Mouse (Mus musculus) heart, embryonic 13.5 days (tissue): ENCODE data around the gene Hpd. TPM values are rescaled to one million over a fixed set of nuclear protein-coding genes. Genes with fewer than 3 reads are reported as not detected.

Source experiments
- ATAC-seq: fragments of 200-750 bp; cut with Nextera tagmentation; 2 replicates; pipeline ENCODE4 v1.8.0; 2017; ENCODE audit warnings: moderate TSS enrichment; ENCODE audit not compliant: insufficient number of reproducible peaks, low FRiP score, low TSS enrichment; ENCODE audit errors: extremely low read depth
- H3K27ac ChIP-seq: fragments of 300-500 bp; sonication (generic); replicated peaks from 2 replicates; pipeline ENCODE4 v1.5.1; 2015; ENCODE audit warnings: moderate library complexity, mild to moderate bottlenecking, inconsistent platforms
- H3K27me3 ChIP-seq: fragments of 300-500 bp; sonication (generic); replicated peaks from 2 replicates; pipeline ENCODE4 v1.6.1; 2015; ENCODE audit warnings: mild to moderate bottlenecking, inconsistent platforms
- H3K36me3 ChIP-seq: fragments of 300-500 bp; sonication (generic); 2 replicates; pipeline ENCODE4 v1.6.1; 2015; ENCODE audit warnings: mild to moderate bottlenecking, inconsistent platforms
- H3K4me1 ChIP-seq: fragments of 300-500 bp; sonication (generic); 2 replicates; pipeline ENCODE4 v1.6.1; 2015; ENCODE audit warnings: inconsistent platforms
- H3K4me2 ChIP-seq: fragments of 300-500 bp; sonication (generic); 2 replicates; pipeline ENCODE4 v1.6.1; 2015; ENCODE audit warnings: inconsistent platforms, mild to moderate bottlenecking, moderate library complexity
- H3K4me3 ChIP-seq: fragments of 300-500 bp; sonication (generic); 2 replicates; pipeline ENCODE4 v1.5.1; 2015; ENCODE audit warnings: moderate library complexity, mild to moderate bottlenecking, inconsistent platforms
- H3K9ac ChIP-seq: fragments of 300-500 bp; sonication (generic); 2 replicates; pipeline ENCODE4 v1.6.1; 2015; ENCODE audit warnings: inconsistent platforms, mild to moderate bottlenecking, moderate library complexity
- H3K9me3 ChIP-seq: fragments of 300-500 bp; sonication (generic); 2 replicates; pipeline ENCODE4 v1.6.1; 2016; ENCODE audit warnings: inconsistent platforms
- WGBS: fragments of 180-500 bp; shearing (Covaris S2); methylation state at CpG from one replicate; pipeline ENCODE4 v1.1.7; 2015; ENCODE audit warnings: mixed read lengths; 5-methylcytosine and 5-hydroxymethylcytosine counted together
- polyA plus RNA-seq: library from polyadenylated mRNA; unstranded; fragments of >200 nt; fragmentation: Nextera tagmentation; extraction: Ambion mirVana; gene quantifications from 2 replicates; pipeline ENCODE4 v1.2.1, GENCODE M21; 2015

The Hpd gene
- polyA plus RNA-seq, 1 experiment from 2014 or later: 0.37 TPM

GRCm38 (mm10) chr5:123185966-123186365, 3.4 kb upstream of the Hpd start:
- no peak for ATAC-seq
- H3K4me1 ChIP-seq: peaks cover 9% of the 10 kb centered on the region
- H3K27ac ChIP-seq: no peak overlapping the region
- 0 out of 2 replicates have a peak, but pooled peaks cover 2% of the 10 kb centered on the region for H3K9me3 ChIP-seq
- H3K27me3 ChIP-seq: 0 out of 2 replicates have a peak, but pooled peaks cover 4% of the 10 kb centered on the region
- WGBS: 45% methylated on average over 6 of the region's 6 CpGs
- H3K9ac ChIP-seq: no peak overlapping the region
- no peaks in the 10 kb centered on the region for H3K36me3 ChIP-seq
- no peak overlapping the region for H3K4me3 ChIP-seq
- H3K4me2 ChIP-seq: no peak overlapping the region

- Histone ChIP-seq H3K9me3 (no peaks in the 10 kb centered on the region), H3K27me3 (0 out of 2 replicates have a peak, but pooled peaks cover 4% of the 10 kb centered on the region), H3K36me3 (no peaks in the 10 kb centered on the region), H3K27ac (no peak overlapping the region), H3K4me2 (no peak overlapping the region), H3K4me1 (peaks cover 9% of the 10 kb centered on the region), H3K4me3 (no peak overlapping the region), H3K9ac (no peak overlapping the region)
- WGBS: 79% methylated on average over 6 of the region's 6 CpGs
- ATAC-seq: no peak
Measured at GRCm38 (mm10) chr5:123181536-123181935, 991 bp downstream of the Hpd start.

- H3K4me3 ChIP-seq: no peak overlapping the region
- WGBS: 89% methylated on average over 15 of the region's 15 CpGs
- H3K36me3 ChIP-seq: no peaks in the 10 kb centered on the region
- H3K27me3 ChIP-seq: 0 out of 2 replicates have a peak, but pooled peaks cover 4% of the 10 kb centered on the region
- no peak for ATAC-seq
- H3K9me3 ChIP-seq: no peaks in the 10 kb centered on the region
- no peak overlapping the region for H3K27ac ChIP-seq
- H3K4me1 ChIP-seq: no peaks in the 10 kb centered on the region
- H3K4me2 ChIP-seq: no peak overlapping the region
- no peak overlapping the region for H3K9ac ChIP-seq
Measured at GRCm38 (mm10) chr5:123180390-123180789, 2.1 kb downstream of the Hpd start.

GRCm38 (mm10) chr5:123178792-123179191, 3.7 kb downstream of the Hpd start:
- ATAC-seq: no peak

GRCm38 (mm10) chr5:123171646-123172350, 10.7 kb downstream of the Hpd start:
- Histone ChIP-seq H3K4me2 (peak overlapping the region; percentile 62), H3K9me3 (no peaks in the 10 kb centered on the region), H3K27ac (no peak overlapping the region), H3K4me1 (peaks cover 11% of the 10 kb centered on the region), H3K36me3 (peaks cover 13% of the 10 kb centered on the region), H3K4me3 (peak overlapping the region; percentile 35), H3K27me3 (no peaks in the 10 kb centered on the region), H3K9ac (peak overlapping the region; percentile 33; the same call in 1 of the 2 replicates)
- WGBS: 13% methylated on average over 22 of the region's 22 CpGs
- ATAC-seq: peak; percentile 49; the same call in 1 of the 2 replicates

More at GRCm38 (mm10) chr5:123178792-123179191, 3.7 kb downstream of the Hpd start:
- WGBS: 76% methylated on average over 5 of the region's 5 CpGs
- Histone ChIP-seq H3K27me3 (0 out of 2 replicates have a peak, but pooled peaks cover 4% of the 10 kb centered on the region), H3K9ac (no peak overlapping the region), H3K4me3 (no peak overlapping the region), H3K4me1 (no peaks in the 10 kb centered on the region), H3K36me3 (no peaks in the 10 kb centered on the region), H3K9me3 (no peaks in the 10 kb centered on the region), H3K4me2 (no peak overlapping the region), H3K27ac (no peak overlapping the region)

GRCm38 (mm10) chr5:123170365-123170764, 12.2 kb downstream of the Hpd start:
- Histone ChIP-seq H3K4me2 (no peak overlapping the region), H3K4me3 (no peak overlapping the region), H3K4me1 (peaks cover 11% of the 10 kb centered on the region), H3K27ac (no peak overlapping the region), H3K9me3 (no peaks in the 10 kb centered on the region), H3K9ac (no peak overlapping the region), H3K27me3 (no peaks in the 10 kb centered on the region), H3K36me3 (peaks cover 28% of the 10 kb centered on the region)
- no peak for ATAC-seq
- WGBS: 79% methylated on average over 9 of the region's 9 CpGs

GRCm38 (mm10) chr5:123169284-123169683, 13.2 kb downstream of the Hpd start, which contains the start of gene Psmd9:
Gene Psmd9 (plus strand): TSS chr5:123169413.
- H3K27me3 ChIP-seq: no peaks in the 10 kb centered on the region
- H3K36me3 ChIP-seq: peaks cover 33% of the 10 kb centered on the region
- no peak within 1 kb of the TSS for H3K4me3 ChIP-seq
- WGBS: 71% methylated on average over 5 of the region's 5 CpGs
- no peak within 1 kb of the TSS for H3K9ac ChIP-seq
- ATAC-seq: no peak
- peaks cover 11% of the 10 kb centered on the region for H3K4me1 ChIP-seq
- no peak within 1 kb of the TSS for H3K4me2 ChIP-seq
- H3K9me3 ChIP-seq: no peaks in the 10 kb centered on the region
- H3K27ac ChIP-seq: no peak within 1 kb of the TSS

GRCm38 (mm10) chr5:123167591-123167990, 14.9 kb downstream of the Hpd start:
- H3K4me2 ChIP-seq: no peak overlapping the region
- H3K27ac ChIP-seq: no peak overlapping the region
- H3K27me3 ChIP-seq: no peaks in the 10 kb centered on the region
- H3K4me3 ChIP-seq: no peak overlapping the region
- no peaks in the 10 kb centered on the region for H3K9me3 ChIP-seq
- no peak overlapping the region for H3K9ac ChIP-seq
- ATAC-seq: no peak
- 79% methylated on average over 5 of the region's 5 CpGs for WGBS
- H3K36me3 ChIP-seq: peaks cover 50% of the 10 kb centered on the region
- peaks cover 11% of the 10 kb centered on the region for H3K4me1 ChIP-seq

GRCm38 (mm10) chr5:123166437-123166836, 16.1 kb downstream of the Hpd start:
- H3K27me3 ChIP-seq: no peaks in the 10 kb centered on the region
- no peak overlapping the region for H3K4me3 ChIP-seq
- no peak overlapping the region for H3K4me2 ChIP-seq
- H3K9ac ChIP-seq: no peak overlapping the region
- peaks cover 4% of the 10 kb centered on the region for H3K4me1 ChIP-seq
- WGBS: 84% methylated on average over 9 of the region's 10 CpGs
- no peaks in the 10 kb centered on the region for H3K9me3 ChIP-seq
- H3K36me3 ChIP-seq: peaks cover 62% of the 10 kb centered on the region
- H3K27ac ChIP-seq: no peak overlapping the region
- no peak for ATAC-seq

GRCm38 (mm10) chr5:123162942-123163341, 19.6 kb downstream of the Hpd start:
- Histone ChIP-seq H3K36me3 (peaks cover 95% of the 10 kb centered on the region), H3K4me3 (no peak overlapping the region), H3K27me3 (no peaks in the 10 kb centered on the region), H3K4me1 (no peaks in the 10 kb centered on the region), H3K9me3 (no peaks in the 10 kb centered on the region), H3K4me2 (no peak overlapping the region), H3K9ac (no peak overlapping the region), H3K27ac (no peak overlapping the region)
- WGBS: 69% methylated on average over 9 of the region's 9 CpGs
- no peak for ATAC-seq

- Histone ChIP-seq H3K27me3 (no peaks in the 10 kb centered on the region), H3K9ac (no peak overlapping the region), H3K4me3 (no peak overlapping the region), H3K36me3 (peaks cover 91% of the 10 kb centered on the region), H3K4me1 (no peaks in the 10 kb centered on the region), H3K4me2 (no peak overlapping the region), H3K9me3 (no peaks in the 10 kb centered on the region), H3K27ac (no peak overlapping the region)
- ATAC-seq: no peak
- 86% methylated on average over 15 of the region's 15 CpGs for WGBS
Measured at GRCm38 (mm10) chr5:123160341-123160740, 22.2 kb downstream of the Hpd start.

- H3K9ac ChIP-seq: no peak overlapping the region
- H3K9me3 ChIP-seq: no peaks in the 10 kb centered on the region
- H3K36me3 ChIP-seq: peaks cover 95% of the 10 kb centered on the region
- no peak overlapping the region for H3K4me2 ChIP-seq
- ATAC-seq: no peak
- H3K27ac ChIP-seq: no peak overlapping the region
- H3K4me1 ChIP-seq: no peaks in the 10 kb centered on the region
- H3K4me3 ChIP-seq: no peak overlapping the region
- 92% methylated on average over 15 of the region's 15 CpGs for WGBS
- no peaks in the 10 kb centered on the region for H3K27me3 ChIP-seq
Measured at GRCm38 (mm10) chr5:123159866-123160265, 22.7 kb downstream of the Hpd start.
